Mouse (Mus musculus) megakaryocyte, embryonic 14.5 days (primary cell): ENCODE measurements around the gene Cactin. TPM values are rescaled to one million over a fixed set of nuclear protein-coding genes. Genes with fewer than 3 reads are reported as not detected.

Experiments
- H3K27me3 ChIP-seq: replicated peaks from 2 replicates; pipeline ENCODE3; 2012; ENCODE audit warnings: inconsistent platforms
- H3K36me3 ChIP-seq: replicated peaks from 2 replicates; pipeline ENCODE3; 2012; ENCODE audit warnings: low read length, inconsistent platforms, mixed read lengths
- H3K4me1 ChIP-seq: 2 replicates; pipeline ENCODE4 v1.6.1; 2012; ENCODE audit warnings: inconsistent platforms
- H3K4me3 ChIP-seq: replicated peaks from 2 replicates; pipeline ENCODE3; 2012; ENCODE audit warnings: moderate library complexity, mild to moderate bottlenecking, inconsistent platforms
- H3K9me3 ChIP-seq: 2 replicates; pipeline ENCODE4 v1.6.1; 2012; ENCODE audit warnings: inconsistent platforms
- FLI1 ChIP-seq: IDR thresholded peaks from 2 replicates; pipeline ENCODE4 v1.6.1; 2012; ENCODE audit warnings: low read length, inconsistent platforms, mixed read lengths
- GATA1 ChIP-seq: IDR thresholded peaks from 3 replicates; pipeline ENCODE4 v1.6.1; 2012; ENCODE audit warnings: mixed read lengths, low read length, inconsistent platforms, borderline replicate concordance
- polyA plus RNA-seq: library from polyadenylated mRNA; stranded (reverse); fragments of >175 nt; gene quantifications from 2 replicates; pipeline ENCODE4 v1.2.3, GENCODE M21; 2012; ENCODE audit warnings: low replicate concordance; ENCODE audit not compliant: insufficient read depth

Gene Cactin
- polyA plus RNA-seq, 1 experiment, result 78.5 TPM

- Histone ChIP-seq H3K9me3 (no peaks in the 10 kb centered on the region), H3K4me1 (peaks cover 99% of the 10 kb centered on the region), H3K36me3 (peaks cover 69% of the 10 kb centered on the region), H3K4me3 (peak overlapping the region; percentile 88), H3K27me3 (no peaks in the 10 kb centered on the region)
- no peak for TF ChIP-seq FLI1
- no peak for TF ChIP-seq GATA1
Observed at GRCm38 (mm10) chr10:81326858-81327257, 6.0 kb downstream of the Cactin start.

- peak overlapping the region; percentile 91 for H3K4me3 ChIP-seq
- H3K4me1 ChIP-seq, result peaks cover 97% of the 10 kb centered on the region
- no peak for TF ChIP-seq GATA1
- TF ChIP-seq FLI1, result no peak
- no peaks in the 10 kb centered on the region for H3K27me3 ChIP-seq
- peaks cover 70% of the 10 kb centered on the region for H3K36me3 ChIP-seq
- H3K9me3 ChIP-seq, result no peaks in the 10 kb centered on the region
Observed at GRCm38 (mm10) chr10:81327959-81328358, 7.1 kb downstream of the Cactin start.

GRCm38 (mm10) chr10:81328386-81328785 is 7.5 kb downstream of the Cactin start, which contains the start of gene Tbxa2r:
Gene Tbxa2r (plus strand): TSS chr10:81328731.
- no peaks in the 10 kb centered on the region for H3K27me3 ChIP-seq
- TF ChIP-seq GATA1, result no peak
- no peak for TF ChIP-seq FLI1
- H3K9me3 ChIP-seq, result no peaks in the 10 kb centered on the region
- peak within 1 kb of the TSS; percentile 91 for H3K4me3 ChIP-seq
- H3K36me3 ChIP-seq, result peaks cover 69% of the 10 kb centered on the region
- peaks cover 97% of the 10 kb centered on the region for H3K4me1 ChIP-seq

- Histone ChIP-seq H3K4me1 (peaks cover 92% of the 10 kb centered on the region), H3K4me3 (peak overlapping the region; percentile 91), H3K27me3 (no peaks in the 10 kb centered on the region), H3K9me3 (no peaks in the 10 kb centered on the region), H3K36me3 (peaks cover 65% of the 10 kb centered on the region)
- no peak for TF ChIP-seq GATA1
- TF ChIP-seq FLI1, result no peak
Observed at GRCm38 (mm10) chr10:81329194-81329975, 8.5 kb downstream of the Cactin start.

GRCm38 (mm10) chr10:81330007-81330406 is 9.1 kb downstream of the Cactin start:
- H3K36me3 ChIP-seq, result peaks cover 65% of the 10 kb centered on the region
- H3K4me3 ChIP-seq, result peak overlapping the region; percentile 91
- H3K9me3 ChIP-seq, result no peaks in the 10 kb centered on the region
- peaks cover 92% of the 10 kb centered on the region for H3K4me1 ChIP-seq
- no peaks in the 10 kb centered on the region for H3K27me3 ChIP-seq
- TF ChIP-seq FLI1 (no peak), GATA1 (no peak)

- peaks cover 89% of the 10 kb centered on the region for H3K4me1 ChIP-seq
Observed at GRCm38 (mm10) chr10:81332277-81332676, 11.4 kb downstream of the Cactin start.

GRCm38 (mm10) chr10:81334324-81334723 is 13.4 kb downstream of the Cactin start:
- Histone ChIP-seq H3K4me1 (peaks cover 78% of the 10 kb centered on the region), H3K36me3 (peaks cover 71% of the 10 kb centered on the region), H3K4me3 (no peak overlapping the region), H3K27me3 (no peaks in the 10 kb centered on the region), H3K9me3 (no peaks in the 10 kb centered on the region)
- no peak for TF ChIP-seq FLI1
- TF ChIP-seq GATA1, result no peak

More at GRCm38 (mm10) chr10:81332277-81332676, 11.4 kb downstream of the Cactin start:
- Histone ChIP-seq H3K4me3 (no peak overlapping the region), H3K27me3 (no peaks in the 10 kb centered on the region), H3K9me3 (no peaks in the 10 kb centered on the region), H3K36me3 (peaks cover 58% of the 10 kb centered on the region)
- TF ChIP-seq FLI1 (no peak), GATA1 (no peak)

GRCm38 (mm10) chr10:81335393-81336340 is 14.8 kb downstream of the Cactin start:
- no peaks in the 10 kb centered on the region for H3K9me3 ChIP-seq
- no peak for TF ChIP-seq GATA1
- no peak for TF ChIP-seq FLI1
- no peak overlapping the region for H3K4me3 ChIP-seq
- peaks cover 74% of the 10 kb centered on the region for H3K4me1 ChIP-seq
- H3K36me3 ChIP-seq, result peaks cover 61% of the 10 kb centered on the region
- no peaks in the 10 kb centered on the region for H3K27me3 ChIP-seq

- H3K4me3 ChIP-seq, result no peak overlapping the region
- no peaks in the 10 kb centered on the region for H3K27me3 ChIP-seq
- H3K36me3 ChIP-seq, result peaks cover 58% of the 10 kb centered on the region
- no peak for TF ChIP-seq FLI1
- no peak for TF ChIP-seq GATA1
- H3K9me3 ChIP-seq, result no peaks in the 10 kb centered on the region
- peaks cover 75% of the 10 kb centered on the region for H3K4me1 ChIP-seq
Observed at GRCm38 (mm10) chr10:81336558-81336957, 15.7 kb downstream of the Cactin start.
